Comparison of ENCODE assay signal across 8 mouse cellular contexts in genomic region chr5:92043783-92044182, GRCm38 (mm10). TPM values are rescaled to one million over a fixed set of nuclear protein-coding genes. Genes with fewer than 3 reads are reported as not detected.
DNase-seq lines count a peak whose midpoint lies in the region; ATAC-seq and TF ChIP-seq lines count a peak whose summit lies in the region.

Cdkl2 (minus strand) TSS chr5:92043883.

- H3K4me1 ChIP-seq in heart, postnatal 0 days (ENCODE audit: control insufficient read depth, insufficient read depth): no peaks in the 10 kb centered on the region
- H3K4me1 ChIP-seq in bone marrow, adult 2 months (ENCODE audit: control insufficient read depth, insufficient read depth, low read length): no peaks in the 10 kb centered on the region; the same call in 1 of the 2 replicates
- H3K4me1 ChIP-seq in hindbrain, embryonic 16.5 days (ENCODE audit: control insufficient read depth, insufficient read depth, low read depth, low read length): peaks cover 3% of the 10 kb centered on the region
- peaks cover 9% of the 10 kb centered on the region for H3K4me1 ChIP-seq in midbrain, embryonic 10.5 days

- no peaks in the 10 kb centered on the region for H3K9me3 ChIP-seq in heart, postnatal 0 days (replicated peaks; ENCODE audit: control insufficient read depth, low read length)
- no peaks in the 10 kb centered on the region for H3K9me3 ChIP-seq in hindbrain, embryonic 16.5 days (ENCODE audit: control insufficient read depth, low read length)
- no peaks in the 10 kb centered on the region for H3K9me3 ChIP-seq in midbrain, embryonic 10.5 days (replicated peaks)

- peak within 1 kb of the TSS; percentile 77 for H3K4me2 ChIP-seq in heart, postnatal 0 days (ENCODE audit: low read depth, low read length)
- H3K4me2 ChIP-seq in hindbrain, embryonic 16.5 days (ENCODE audit: low read length): peak within 1 kb of the TSS; percentile 96

- H3K27me3 ChIP-seq in heart, postnatal 0 days (ENCODE audit: control insufficient read depth, insufficient read depth, low read length): 0 out of 2 replicates have a peak, but pooled peaks cover 4% of the 10 kb centered on the region
- no peaks in the 10 kb centered on the region; the same call in 1 of the 2 replicates for H3K27me3 ChIP-seq in hindbrain, embryonic 16.5 days (replicated peaks; ENCODE audit: control insufficient read depth, insufficient read depth, low read length)
- peaks cover 33% of the 10 kb centered on the region for H3K27me3 ChIP-seq in midbrain, embryonic 10.5 days (ENCODE audit: low read depth, poor library complexity, severe bottlenecking)

- no peak for TF ChIP-seq EP300 in heart, postnatal 0 days (IDR thresholded peaks at IDR 0.05; ENCODE audit: low read depth)

- TF ChIP-seq POLR2A in bone marrow, adult 2 months (IDR thresholded peaks at IDR 0.05; ENCODE audit: borderline replicate concordance, control insufficient read depth, low read depth, low read length): no peak

- H3K9ac ChIP-seq in heart, postnatal 0 days (replicated peaks; ENCODE audit: low read depth, low read length): peak within 1 kb of the TSS; percentile 37
- peak within 1 kb of the TSS; percentile 75 for H3K9ac ChIP-seq in hindbrain, embryonic 16.5 days (ENCODE audit: low read depth, low read length)

- TF ChIP-seq CTCF in heart, postnatal 0 days (IDR thresholded peaks at IDR 0.05; ENCODE audit: low read depth): no peak
- no peak for TF ChIP-seq CTCF in bone marrow, adult 2 months (IDR thresholded peaks at IDR 0.05; ENCODE audit: control insufficient read depth, insufficient read depth, low read length)

- peak within 1 kb of the TSS; percentile 61 for H3K4me3 ChIP-seq in heart, postnatal 0 days (ENCODE audit: low read depth, low read length)
- peak within 1 kb of the TSS; percentile 80 for H3K4me3 ChIP-seq in bone marrow, adult 2 months (replicated peaks; ENCODE audit: control insufficient read depth, low read depth, low read length)
- H3K4me3 ChIP-seq in hindbrain, embryonic 16.5 days (ENCODE audit: low read length): peak within 1 kb of the TSS; percentile 92
- H3K4me3 ChIP-seq in midbrain, embryonic 10.5 days: peak within 1 kb of the TSS; percentile 84

- no peak for DNase-seq in heart, postnatal 0 days (ENCODE audit: low spot score)
- DNase-seq in heart, adult 11 months: no peak
- no peak for DNase-seq in midbrain, embryonic 10.5 days (ENCODE audit: low spot score)
- no peak for DNase-seq in adrenal gland, postnatal 14 days
- DNase-seq in embryo, embryonic 10 days (ENCODE audit: low spot score): no peak
- no peak for DNase-seq in cerebellum, adult 8-10 months

- H3K36me3 ChIP-seq in heart, postnatal 0 days (replicated peaks; ENCODE audit: control insufficient read depth, insufficient read depth, low read length): no peaks in the 10 kb centered on the region
- H3K36me3 ChIP-seq in hindbrain, embryonic 16.5 days (ENCODE audit: control insufficient read depth, insufficient read depth, low read length): no peaks in the 10 kb centered on the region
- no peaks in the 10 kb centered on the region for H3K36me3 ChIP-seq in midbrain, embryonic 10.5 days

- WGBS in heart, postnatal 0 days: 70% methylated on average over 4 of the region's 4 CpGs
- WGBS in bone marrow, adult 2 months: 73% methylated on average over 4 of the region's 4 CpGs
- WGBS in hindbrain, embryonic 16.5 days: 70% methylated on average over 4 of the region's 4 CpGs
- 79% methylated on average over 4 of the region's 4 CpGs for WGBS in midbrain, embryonic 10.5 days

- no peak within 1 kb of the TSS for H3K27ac ChIP-seq in heart, postnatal 0 days (ENCODE audit: low read depth)
- H3K27ac ChIP-seq in bone marrow, adult 2 months (ENCODE audit: control insufficient read depth, insufficient read depth, low read depth, low read length, poor library complexity): peak within 1 kb of the TSS; percentile 37; the same call in 1 of the 2 replicates
- H3K27ac ChIP-seq in hindbrain, embryonic 16.5 days (ENCODE audit: low read depth, low read length): peak within 1 kb of the TSS; percentile 80
- peak within 1 kb of the TSS; percentile 70; the same call in 1 of the 2 replicates for H3K27ac ChIP-seq in midbrain, embryonic 10.5 days (replicated peaks)

- no peak for ATAC-seq in heart, postnatal 0 days (ENCODE audit: insufficient read depth, low read depth)
- no peak for ATAC-seq in hindbrain, embryonic 16.5 days

RNA-seq across cellular contexts. Expression of gene Cdkl2, which starts in this region (rescaled TPM):
- total RNA-seq in heart, postnatal 0 days (2014; rRNA removed; ENCODE audit: low replicate concordance): 1.8 and 5.0 TPM in 2 replicates
- polyA plus RNA-seq in heart, postnatal 0 days (2015; fragmentation: Nextera tagmentation; extraction: Ambion mirVana): 0.75 and 0.77 TPM in 2 replicates
- polyA plus RNA-seq in bone marrow, adult 2 months (2011; ENCODE audit: insufficient read depth, insufficient read length, low replicate concordance, missing spikeins): 0.25 and 1.00 TPM in 2 replicates
- polyA plus RNA-seq in hindbrain, embryonic 16.5 days (2015; fragmentation: Nextera tagmentation; extraction: Ambion mirVana): 19.7 and 24.9 TPM in 2 replicates
- 0.24 and 0.28 TPM in 2 replicates for polyA plus RNA-seq in midbrain, embryonic 10.5 days (2016; fragmentation: Nextera tagmentation; extraction: Ambion mirVana)
- total RNA-seq in adrenal gland, postnatal 14 days (2021): 4.4 and 5.1 TPM in 2 replicates

Comparison
In these comparisons a context has a peak if more than half of its experiments do, and no peak if none do; other contexts are left out.
1. RNA of gene Cdkl2 (polyA plus RNA-seq): 19.7 to 24.9 TPM in hindbrain, embryonic 16.5 days; 0.25 to 1.00 TPM in bone marrow, adult 2 months, 0.75 to 0.77 TPM in heart, postnatal 0 days and 0.24 to 0.28 TPM in midbrain, embryonic 10.5 days; every median in the first group is over 10 times any median in the second.
2. Peak in every context shown above with its lines, with median percentiles within 50 percentile points of each other: H3K4me3 ChIP-seq.